Mouse (Mus musculus) megakaryocyte-erythroid progenitor cell, adult 5-6 weeks (primary cell): ENCODE results near the gene Fn1. TPM values are rescaled to one million over a fixed set of nuclear protein-coding genes. Genes with fewer than 3 reads are reported as not detected.
A peak's percentile ranks its signal among the peaks of the same experiment; 100 is the strongest.

Source experiments
- ATAC-seq: replicated peaks from 2 replicates; pipeline ENCODE4 v1.8.0; 2016; ENCODE audit warnings: mild to moderate bottlenecking, inconsistent platforms; ENCODE audit not compliant: severe bottlenecking, poor library complexity, low FRiP score, low TSS enrichment
- total RNA-seq, 2 experiments: library from RNA; stranded (forward) in 1 of 2; stranded (reverse) in 1 of 2; fragments of 200-1000, 215-1000 nt in 1 of 2; fragments of >200 nt in 1 of 2; fragmentation: Nextera tagmentation in 1 of 2; gene quantifications; 2 replicates each; pipeline ENCODE4 v1.2.3; 2014 to 2017

Fn1 gene
- 0.68 TPM in 1 of 2 replicates, not detected in the other for total RNA-seq (2014; fragmentation: Nextera tagmentation)
- 1.3 and 2.2 TPM in 2 replicates for total RNA-seq (2017)

DNA sequence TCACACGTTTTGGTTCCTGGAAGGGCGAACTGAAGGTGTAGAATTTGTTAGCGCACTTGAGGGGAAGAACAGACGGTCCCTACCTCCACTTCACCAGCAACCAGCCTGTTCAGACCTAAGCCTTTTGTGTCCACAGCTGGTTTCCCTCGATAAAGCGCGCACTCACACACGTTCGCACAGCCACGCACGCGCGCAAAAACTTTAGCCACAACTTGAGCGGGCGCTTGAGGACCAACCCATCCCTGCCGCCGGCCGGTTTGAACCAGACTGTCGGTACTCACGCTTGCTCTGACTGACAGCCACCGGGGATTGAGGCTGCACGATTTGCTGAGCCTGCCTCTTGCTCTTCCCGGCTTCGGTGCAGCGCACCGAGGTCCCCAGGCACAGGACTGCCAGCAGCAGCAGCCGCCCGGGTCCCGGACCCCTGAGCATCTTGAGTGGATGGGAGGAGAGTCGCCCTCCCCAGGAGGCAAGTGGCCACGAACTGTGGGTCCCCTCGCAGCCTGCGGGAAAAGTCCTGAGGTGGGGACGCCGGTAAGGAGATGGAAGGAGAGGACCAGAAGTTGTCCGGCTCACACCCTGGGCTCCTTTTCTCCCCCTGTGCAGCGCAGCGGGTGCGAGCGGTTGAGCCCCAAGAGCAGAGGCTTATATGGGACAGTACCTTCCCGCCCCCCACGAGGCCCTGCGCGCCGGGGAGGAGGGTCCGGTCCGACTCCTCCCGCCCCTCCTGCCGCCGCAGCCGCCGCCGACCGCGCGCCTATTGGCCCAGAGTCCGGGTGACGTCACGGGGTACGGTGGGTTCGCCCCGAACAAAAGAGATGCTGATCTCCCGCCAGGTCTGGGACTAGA is at the start of gene Fn1:
Gene Fn1 (minus strand): TSS at position 650 of the 849 bp plus-strand sequence.
- peak; percentile 74 for ATAC-seq

- peak; percentile 52; the same call in 1 of the 2 replicates for ATAC-seq
Measured at GRCm38 (mm10) chr1:71696093-71696492, 43.1 kb upstream of the Fn1 start.

- no peak for ATAC-seq
Measured at GRCm38 (mm10) chr1:71691472-71692277, 38.7 kb upstream of the Fn1 start.

- ATAC-seq, result no peak
Measured at GRCm38 (mm10) chr1:71688926-71689303, 35.9 kb upstream of the Fn1 start.

- peak; percentile 78 for ATAC-seq
Measured at GRCm38 (mm10) chr1:71688272-71688925, 35.4 kb upstream of the Fn1 start.

DNA sequence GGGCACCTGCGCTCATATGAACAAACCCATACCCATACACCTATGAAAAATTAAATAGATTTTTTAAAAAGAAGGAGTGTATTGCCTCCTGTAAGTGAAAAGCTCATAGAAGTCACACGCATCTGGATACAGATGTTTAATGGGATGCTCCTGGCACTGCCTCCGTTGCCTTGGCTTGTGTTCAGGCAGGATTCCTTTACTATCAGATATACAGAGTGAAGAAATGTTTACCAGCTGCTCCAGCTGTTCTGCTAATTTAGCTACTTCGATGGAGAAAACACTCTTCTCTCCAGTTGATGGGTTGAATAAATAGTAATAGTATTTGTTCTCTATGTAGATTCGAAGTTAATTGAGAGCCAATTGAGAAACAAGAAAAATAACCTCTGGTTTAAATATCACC is 33.8 kb upstream of the Fn1 start:
- ATAC-seq, result no peak

DNA sequence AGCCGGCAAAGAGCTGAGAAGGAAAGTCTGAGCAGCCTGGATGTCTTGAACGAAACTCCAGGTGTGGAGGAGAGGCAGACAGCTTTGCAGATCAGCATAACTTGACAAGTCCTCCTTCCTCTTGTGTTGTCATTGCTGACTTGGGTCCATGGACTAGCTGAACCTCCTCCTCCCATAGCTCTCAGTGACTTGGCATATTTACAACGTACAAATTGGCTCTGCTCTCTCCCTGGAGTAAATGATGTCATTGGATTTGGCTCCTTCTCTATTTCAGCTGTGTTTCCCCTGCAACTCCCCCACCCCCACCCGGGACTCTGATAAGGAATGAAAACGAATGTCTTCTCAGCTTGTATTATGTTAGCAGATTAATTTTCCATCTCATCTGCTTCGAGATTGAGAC is 30.7 kb upstream of the Fn1 start:
- no peak for ATAC-seq

DNA sequence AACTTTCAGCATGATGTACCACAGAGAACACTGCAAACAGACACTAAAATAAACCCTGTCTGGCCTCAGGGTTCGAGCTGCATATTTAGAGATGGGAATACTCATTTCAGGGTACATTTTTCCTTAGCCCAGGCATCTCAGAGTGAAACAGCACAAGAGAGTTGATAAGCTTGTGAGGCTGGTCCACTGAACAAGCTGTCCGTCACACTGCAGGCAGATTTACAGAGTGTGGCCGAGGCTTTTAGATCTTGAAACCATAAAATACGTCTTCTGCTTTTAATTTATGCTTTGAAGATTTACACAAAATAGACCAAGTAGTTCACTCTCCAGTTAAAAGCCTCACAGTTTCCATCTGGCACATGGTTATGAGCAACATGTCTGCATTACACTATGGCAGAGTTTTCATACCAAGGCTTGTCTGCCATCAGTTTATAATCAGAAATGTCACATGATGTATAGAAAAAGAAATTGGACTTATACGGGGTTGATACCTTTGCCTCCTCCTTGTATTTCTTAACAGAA is 29.3 kb upstream of the Fn1 start:
- no peak for ATAC-seq

DNA sequence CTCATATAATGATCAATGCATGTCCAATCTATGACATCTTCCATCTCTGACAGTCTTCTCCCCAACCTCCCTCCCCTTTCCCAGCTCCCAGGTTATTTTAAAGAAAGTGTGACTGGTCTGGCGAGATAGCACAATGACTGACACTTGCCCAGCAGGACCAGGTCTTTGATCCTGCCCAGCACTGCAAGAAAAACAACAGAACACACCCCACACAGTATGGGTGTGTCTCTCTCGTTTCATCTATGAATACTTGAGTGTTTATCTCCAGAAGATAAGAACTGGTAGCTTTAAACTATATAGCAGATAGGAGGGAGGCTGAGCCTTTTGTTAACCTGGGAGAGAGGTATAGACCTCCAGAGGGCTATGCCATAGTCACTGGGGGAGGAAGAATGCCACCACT is 28.3 kb upstream of the Fn1 start:
- peak; percentile 63 for ATAC-seq

DNA sequence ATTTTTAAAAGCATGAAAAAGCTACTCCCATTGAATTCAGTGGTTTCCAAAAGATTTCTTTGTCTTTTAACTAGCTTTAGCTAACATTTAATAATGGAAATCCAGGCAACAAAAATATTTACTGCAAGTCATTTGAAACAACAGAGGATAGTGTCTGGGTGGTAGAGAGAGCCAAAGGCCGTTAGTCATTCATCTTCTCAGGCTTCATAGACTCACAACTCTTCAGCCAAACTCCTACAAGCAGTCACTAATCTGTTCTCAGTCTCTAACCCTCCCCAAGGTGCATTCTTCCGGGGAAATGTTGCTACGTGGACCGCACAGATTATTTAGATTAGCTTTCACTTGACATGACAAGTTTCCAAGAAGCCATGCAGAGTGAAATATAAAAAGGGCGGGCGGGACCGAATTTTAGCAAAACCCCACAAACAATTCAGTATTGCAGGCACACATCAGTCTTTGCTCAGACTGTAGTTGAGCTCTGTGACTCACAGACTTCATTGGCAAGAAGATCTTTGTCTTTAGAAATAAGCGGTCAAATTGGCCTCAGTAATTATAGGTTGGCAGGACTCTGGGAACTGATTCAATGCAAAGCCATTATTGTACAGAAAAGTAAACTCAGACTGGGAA is 27.2 kb upstream of the Fn1 start:
- no peak for ATAC-seq

GRCm38 (mm10) chr1:71675420-71675819 is 22.4 kb upstream of the Fn1 start:
- ATAC-seq, result peak; percentile 83

DNA sequence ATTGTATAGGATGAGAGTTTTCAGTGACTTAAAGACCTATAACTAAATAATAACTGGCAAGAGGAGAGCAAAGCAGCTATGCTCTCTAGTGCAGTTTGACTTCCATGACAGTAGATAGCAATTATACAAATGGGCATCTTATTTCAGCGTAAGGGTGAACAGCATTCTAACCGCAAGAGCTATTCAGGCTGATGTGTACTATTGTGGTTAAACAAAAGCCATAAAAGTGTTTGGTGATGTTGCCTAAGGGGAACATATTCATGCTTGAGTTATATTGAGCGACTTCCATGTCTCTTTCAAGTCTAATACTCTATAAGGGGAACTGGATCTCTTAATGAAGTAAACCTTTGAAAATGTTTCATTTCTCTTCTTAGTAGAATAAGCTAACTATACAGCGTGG is 21.3 kb upstream of the Fn1 start:
- ATAC-seq, result no peak

GRCm38 (mm10) chr1:71673398-71673910 is 20.5 kb upstream of the Fn1 start:
- ATAC-seq, result no peak

DNA sequence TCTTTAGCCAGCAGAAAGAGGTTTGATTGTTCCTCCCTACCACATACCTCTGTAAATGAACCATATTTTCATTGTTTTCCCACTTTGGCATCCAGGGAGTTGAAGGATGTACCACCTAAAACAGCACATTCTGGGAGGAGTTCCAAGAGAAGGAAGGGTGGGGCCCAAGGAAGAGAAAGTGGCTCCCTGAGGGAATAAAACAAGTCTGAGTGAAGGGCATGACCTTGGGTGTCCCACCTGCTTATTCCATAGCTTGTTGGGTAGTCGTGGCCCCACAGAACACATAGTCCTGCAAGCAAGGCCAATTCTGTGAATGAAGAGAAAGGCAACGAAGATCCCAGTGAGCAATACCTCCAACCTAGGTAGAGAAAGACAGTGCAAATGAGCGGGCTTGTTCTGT is 19.3 kb upstream of the Fn1 start:
- no peak for ATAC-seq

GRCm38 (mm10) chr1:71663242-71663641 is 10.2 kb upstream of the Fn1 start:
- no peak for ATAC-seq

GRCm38 (mm10) chr1:71658632-71659031 is 5.6 kb upstream of the Fn1 start:
- no peak for ATAC-seq

DNA sequence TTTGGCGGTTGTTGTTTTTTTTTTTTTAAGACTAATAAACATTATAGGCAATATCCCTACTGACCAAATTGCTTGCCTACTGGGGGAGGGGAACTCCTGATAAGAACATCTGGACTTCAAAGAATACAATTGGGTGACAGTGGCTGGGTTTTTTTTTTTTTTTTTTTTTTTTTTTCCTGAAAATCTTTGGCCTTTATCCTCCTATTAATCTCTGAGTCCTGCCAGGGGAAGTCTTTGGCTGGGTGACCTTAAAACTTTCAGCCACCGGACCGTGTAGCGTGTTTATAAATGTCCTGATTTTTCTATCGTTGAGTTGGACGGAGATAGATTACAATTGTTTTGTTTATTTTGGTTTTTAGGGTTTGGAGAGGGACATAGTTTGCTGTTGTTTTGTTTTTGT is 3.3 kb upstream of the Fn1 start:
- no peak for ATAC-seq

GRCm38 (mm10) chr1:71654221-71654620 is 1.2 kb upstream of the Fn1 start:
- no peak for ATAC-seq
